Mouse (Mus musculus) ES-Bruce4 (cell line): ENCODE results near the gene Cgnl1. TPM values are rescaled to one million over a fixed set of nuclear protein-coding genes. Genes with fewer than 3 reads are reported as not detected.

Experiments
- H3K27ac ChIP-seq: 2 replicates; pipeline ENCODE4 v1.5.1; 2012; ENCODE audit warnings: low read length, inconsistent platforms; ENCODE audit not compliant: insufficient read depth
- H3K27me3 ChIP-seq: 2 replicates; pipeline ENCODE4 v1.6.1; 2012; ENCODE audit warnings: mild to moderate bottlenecking, low read length, inconsistent platforms; ENCODE audit not compliant: control insufficient read depth, poor library complexity, insufficient read depth, severe bottlenecking
- H3K36me3 ChIP-seq: 2 replicates; pipeline ENCODE4 v1.6.1; 2012; ENCODE audit warnings: inconsistent platforms, mild to moderate bottlenecking, low read length, moderate library complexity; ENCODE audit not compliant: control insufficient read depth, poor library complexity, insufficient read depth, severe bottlenecking
- H3K4me1 ChIP-seq: one replicate; pipeline ENCODE4 v1.8.1; 2011; ENCODE audit warnings: low read length; ENCODE audit not compliant: control insufficient read depth, insufficient read depth
- H3K4me3 ChIP-seq: 2 replicates; pipeline ENCODE4 v1.5.1; 2011; ENCODE audit warnings: low read depth, mild to moderate bottlenecking, low read length
- H3K9ac ChIP-seq: 2 replicates; pipeline ENCODE4 v1.6.1; 2012; ENCODE audit warnings: low read depth, mild to moderate bottlenecking, inconsistent platforms; ENCODE audit not compliant: poor library complexity, severe bottlenecking
- H3K9me3 ChIP-seq: replicated peaks from 2 replicates; pipeline ENCODE4 v1.6.1; 2012; ENCODE audit warnings: mild to moderate bottlenecking, low read length, inconsistent platforms; ENCODE audit not compliant: control insufficient read depth, poor library complexity, insufficient read depth, severe bottlenecking
- CTCF ChIP-seq: IDR thresholded peaks from one replicate; pipeline ENCODE4 v1.8.1; 2011; ENCODE audit warnings: low read depth, low read length
- EP300 ChIP-seq: IDR thresholded peaks from 2 replicates; pipeline ENCODE4 v1.6.1; 2011; ENCODE audit warnings: low read depth, low read length; ENCODE audit not compliant: insufficient read depth
- POLR2A ChIP-seq: IDR thresholded peaks from one replicate; pipeline ENCODE4 v1.8.1; 2011; ENCODE audit warnings: low read length; ENCODE audit not compliant: insufficient read depth
- polyA plus RNA-seq: library from polyadenylated mRNA; stranded (reverse); fragments of >200 nt; gene quantifications from 2 replicates; pipeline ENCODE4 v1.2.4, GENCODE M21; 2011; ENCODE audit warnings: low read depth; ENCODE audit not compliant: missing spikeins, insufficient read depth, insufficient read length

Cgnl1 gene
- polyA plus RNA-seq, 1 experiment = 11.3 TPM

GRCm38 (mm10) chr9:71635627-71636026 is 135.8 kb downstream of the Cgnl1 start:
- no peaks in the 10 kb centered on the region for H3K27me3 ChIP-seq
- no peaks in the 10 kb centered on the region for H3K9me3 ChIP-seq
- no peaks in the 10 kb centered on the region for H3K4me1 ChIP-seq
- no peak overlapping the region for H3K4me3 ChIP-seq
- H3K9ac ChIP-seq = no peak overlapping the region
- H3K36me3 ChIP-seq = no peaks in the 10 kb centered on the region
- no peak for TF ChIP-seq EP300
- no peak for TF ChIP-seq POLR2A
- no peak for TF ChIP-seq CTCF
- H3K27ac ChIP-seq = no peak overlapping the region

GRCm38 (mm10) chr9:71634916-71635315 is 136.5 kb downstream of the Cgnl1 start:
- no peaks in the 10 kb centered on the region for H3K36me3 ChIP-seq
- TF ChIP-seq POLR2A (no peak), EP300 (no peak), CTCF (no peak)
- no peaks in the 10 kb centered on the region for H3K27me3 ChIP-seq

DNA sequence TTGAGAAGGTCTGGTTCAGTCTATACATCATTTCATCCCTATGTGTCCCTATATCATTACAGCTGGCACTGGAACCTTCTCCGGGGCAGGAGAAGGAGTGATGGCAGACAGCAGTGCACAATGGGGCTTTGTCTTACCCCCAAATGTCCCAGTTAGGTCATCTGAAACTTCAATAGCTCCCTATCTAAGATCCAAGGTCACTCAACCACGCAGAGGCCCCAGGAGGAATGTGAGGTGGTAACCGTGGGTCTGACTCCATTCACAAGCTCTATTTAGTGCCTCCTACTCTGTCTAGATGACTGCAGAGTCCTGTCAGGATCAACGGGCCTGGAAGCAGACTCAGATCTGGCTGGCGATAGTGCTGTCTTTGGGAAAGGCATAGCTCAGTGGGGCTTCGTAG is 142.5 kb downstream of the Cgnl1 start:
- Histone ChIP-seq H3K36me3 (no peaks in the 10 kb centered on the region), H3K4me3 (no peak overlapping the region), H3K9ac (no peak overlapping the region), H3K27me3 (no peaks in the 10 kb centered on the region), H3K9me3 (no peaks in the 10 kb centered on the region), H3K4me1 (no peaks in the 10 kb centered on the region), H3K27ac (no peak overlapping the region)
- TF ChIP-seq CTCF = no peak
- TF ChIP-seq POLR2A = no peak
- TF ChIP-seq EP300 = no peak

More at GRCm38 (mm10) chr9:71634916-71635315, 136.5 kb downstream of the Cgnl1 start:
- no peak overlapping the region for H3K9ac ChIP-seq
- H3K27ac ChIP-seq = no peak overlapping the region
- H3K9me3 ChIP-seq = no peaks in the 10 kb centered on the region
- H3K4me3 ChIP-seq = no peak overlapping the region
- H3K4me1 ChIP-seq = no peaks in the 10 kb centered on the region

GRCm38 (mm10) chr9:71628286-71628685 is 143.1 kb downstream of the Cgnl1 start:
- H3K36me3 ChIP-seq = no peaks in the 10 kb centered on the region
- no peaks in the 10 kb centered on the region for H3K9me3 ChIP-seq
- H3K27ac ChIP-seq = no peak overlapping the region
- no peaks in the 10 kb centered on the region for H3K27me3 ChIP-seq
- no peak overlapping the region for H3K9ac ChIP-seq
- no peaks in the 10 kb centered on the region for H3K4me1 ChIP-seq
- no peak overlapping the region for H3K4me3 ChIP-seq
- TF ChIP-seq EP300 = no peak
- no peak for TF ChIP-seq CTCF

GRCm38 (mm10) chr9:71625961-71626360 is 145.4 kb downstream of the Cgnl1 start:
- TF ChIP-seq EP300 (no peak), POLR2A (no peak), CTCF (no peak)
- H3K9me3 ChIP-seq = peaks cover 4% of the 10 kb centered on the region; the same call in 1 of the 2 replicates
- H3K9ac ChIP-seq = no peak overlapping the region
- H3K4me3 ChIP-seq = no peak overlapping the region
- no peaks in the 10 kb centered on the region for H3K4me1 ChIP-seq
- H3K27ac ChIP-seq = no peak overlapping the region
- no peaks in the 10 kb centered on the region for H3K27me3 ChIP-seq
- no peaks in the 10 kb centered on the region for H3K36me3 ChIP-seq

GRCm38 (mm10) chr9:71624793-71625495 is 146.5 kb downstream of the Cgnl1 start:
- no peaks in the 10 kb centered on the region for H3K36me3 ChIP-seq
- no peaks in the 10 kb centered on the region for H3K27me3 ChIP-seq
- H3K9me3 ChIP-seq = peaks cover 8% of the 10 kb centered on the region
- no peak overlapping the region for H3K4me3 ChIP-seq
- H3K9ac ChIP-seq = no peak overlapping the region
- H3K4me1 ChIP-seq = no peaks in the 10 kb centered on the region
- TF ChIP-seq CTCF (peak; percentile 74), EP300 (no peak)
- H3K27ac ChIP-seq = no peak overlapping the region
